Mouse (Mus musculus): ENCODE results near the gene Ephb1.

The Ephb1 gene

GRCm38 (mm10) chr9:102243296-102243695, 111.2 kb downstream of the Ephb1 start:
- peak; percentile 64 for DNase-seq (ENCODE audit: low spot score)

- DNase-seq (ENCODE audit: low spot score), result no peak
Measured at GRCm38 (mm10) chr9:102241546-102241945, 112.9 kb downstream of the Ephb1 start.

GRCm38 (mm10) chr9:102240215-102240614, 114.3 kb downstream of the Ephb1 start:
- DNase-seq (ENCODE audit: low spot score), result peak; percentile 57

GRCm38 (mm10) chr9:102235444-102235951, 119.0 kb downstream of the Ephb1 start:
- peak; percentile 44 for DNase-seq (ENCODE audit: low spot score)

- no peak for DNase-seq (ENCODE audit: low spot score)
Measured at GRCm38 (mm10) chr9:102231248-102231647, 123.2 kb downstream of the Ephb1 start.

GRCm38 (mm10) chr9:102216746-102217566, 137.5 kb downstream of the Ephb1 start:
- DNase-seq (ENCODE audit: low spot score), result no peak

- no peak for DNase-seq (ENCODE audit: low spot score)
Measured at GRCm38 (mm10) chr9:102212036-102212383, 142.5 kb downstream of the Ephb1 start.

GRCm38 (mm10) chr9:102211296-102212035, 143.0 kb downstream of the Ephb1 start:
- DNase-seq (ENCODE audit: low spot score), result peak; percentile 92

- DNase-seq (ENCODE audit: low spot score), result no peak
Measured at GRCm38 (mm10) chr9:102205518-102205917, 149.0 kb downstream of the Ephb1 start.

GRCm38 (mm10) chr9:102201867-102202266, 152.6 kb downstream of the Ephb1 start:
- no peak for DNase-seq (ENCODE audit: low spot score)

- DNase-seq (ENCODE audit: low spot score), result no peak
Measured at GRCm38 (mm10) chr9:102196856-102197255, 157.6 kb downstream of the Ephb1 start.

- no peak for DNase-seq (ENCODE audit: low spot score)
Measured at GRCm38 (mm10) chr9:102194063-102194462, 160.4 kb downstream of the Ephb1 start.

- peak; percentile 54 for DNase-seq (ENCODE audit: low spot score)
Measured at GRCm38 (mm10) chr9:102192724-102193685, 161.5 kb downstream of the Ephb1 start.

GRCm38 (mm10) chr9:102190058-102190457, 164.4 kb downstream of the Ephb1 start:
- no peak for DNase-seq (ENCODE audit: low spot score)

GRCm38 (mm10) chr9:102189406-102189805, 165.1 kb downstream of the Ephb1 start:
- no peak for DNase-seq (ENCODE audit: low spot score)

- DNase-seq (ENCODE audit: low spot score), result peak; percentile 15
Measured at GRCm38 (mm10) chr9:102183663-102184274, 170.7 kb downstream of the Ephb1 start.

GRCm38 (mm10) chr9:102181810-102182490, 172.5 kb downstream of the Ephb1 start:
- peak; percentile 25 for DNase-seq (ENCODE audit: low spot score)

- DNase-seq (ENCODE audit: low spot score), result peak; percentile 29
Measured at GRCm38 (mm10) chr9:102181276-102181675, 173.2 kb downstream of the Ephb1 start.

- DNase-seq (ENCODE audit: low spot score), result no peak
Measured at GRCm38 (mm10) chr9:102180486-102180885, 174.0 kb downstream of the Ephb1 start.

GRCm38 (mm10) chr9:102180070-102180469, 174.4 kb downstream of the Ephb1 start:
- DNase-seq (ENCODE audit: low spot score), result no peak

GRCm38 (mm10) chr9:102169706-102170105, 184.8 kb downstream of the Ephb1 start:
- no peak for DNase-seq (ENCODE audit: low spot score)

All from embryo, embryonic 10.5 days (tissue).